ENCODE assay signal across 17 mouse cellular contexts in the genomic region with DNA sequence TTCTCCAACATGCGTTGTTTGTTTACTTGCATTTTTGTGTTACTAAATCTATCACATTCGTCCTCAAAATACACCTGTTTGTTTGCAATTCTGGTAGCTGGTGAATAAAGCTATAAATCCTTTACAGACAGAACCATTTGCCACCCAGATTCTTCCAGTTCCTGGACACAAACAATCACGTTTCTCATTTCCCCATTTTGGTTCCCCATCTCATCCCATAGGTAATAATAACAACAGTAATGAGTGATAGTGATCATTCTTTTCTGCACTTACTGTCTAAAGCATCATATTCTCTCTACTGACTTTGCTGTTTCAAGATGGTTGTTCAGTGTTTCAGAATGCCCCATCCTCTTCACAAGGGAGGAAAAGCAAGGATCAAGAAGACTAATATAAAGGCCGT.
"Had no signal": no experiment of that assay in that cellular context is flagged by ENCODE, and none has a peak within 500 bp of the region (broad histone marks: within the 10 kb centered on the region; RNA-seq: fewer than 3 reads in every experiment).

No protein-coding gene starts in this region.

- H3K4me3 ChIP-seq: lung, embryonic 15.5 days; megakaryocyte, embryonic 14.5 days; midbrain, embryonic 13.5 days; midbrain, embryonic 15.5 days; neural tube, embryonic 12.5 days; stomach, embryonic 15.5 days had no signal

- DNase-seq: liver, postnatal 0 days; lung, adult 2 months; lung, postnatal 14 days; lung, postnatal 36 days; right cerebral cortex, postnatal 14 days; thymus, adult 2 months; thymus, postnatal 25 days; thymus, postnatal 4 days had no signal

- H3K36me3 ChIP-seq: lung, embryonic 15.5 days; midbrain, embryonic 13.5 days; midbrain, embryonic 15.5 days; neural tube, embryonic 12.5 days; stomach, embryonic 15.5 days had no signal

- ATAC-seq: liver, postnatal 0 days had no signal

- H3K4me1 ChIP-seq: megakaryocyte, embryonic 14.5 days; midbrain, embryonic 13.5 days; neural tube, embryonic 12.5 days; stomach, embryonic 15.5 days had no signal

- H3K9ac ChIP-seq: liver, postnatal 0 days; lung, embryonic 15.5 days; midbrain, embryonic 13.5 days; midbrain, embryonic 15.5 days; neural tube, embryonic 12.5 days; stomach, embryonic 15.5 days had no signal

- H3K4me2 ChIP-seq: lung, embryonic 15.5 days; midbrain, embryonic 11.5 days; midbrain, embryonic 13.5 days; midbrain, embryonic 15.5 days; neural tube, embryonic 12.5 days; stomach, embryonic 15.5 days had no signal

- H3K27ac ChIP-seq: macrophage; midbrain, embryonic 13.5 days; midbrain, embryonic 15.5 days; neural tube, embryonic 12.5 days; stomach, embryonic 15.5 days; stomach, postnatal 0 days had no signal

- H3K27me3 ChIP-seq: lung, embryonic 15.5 days; megakaryocyte, embryonic 14.5 days; midbrain, embryonic 13.5 days; midbrain, embryonic 15.5 days; neural tube, embryonic 12.5 days; stomach, embryonic 15.5 days had no signal

- H3K9me3 ChIP-seq: lung, embryonic 15.5 days; midbrain, embryonic 13.5 days; midbrain, embryonic 15.5 days; neural tube, embryonic 12.5 days; stomach, embryonic 15.5 days had no signal
